Mouse (Mus musculus): ENCODE results near the gene Egfem1.

- no peak for TF ChIP-seq CTCF (IDR thresholded peaks at IDR 0.05; ENCODE audit: extremely low read depth, insufficient read depth, low read length)
- no peak for TF ChIP-seq POLR2A (IDR thresholded peaks at IDR 0.05; ENCODE audit: extremely low read depth, insufficient read depth, low read length)
These were observed 161.8 kb downstream of the Egfem1 start for GRCm38 (mm10) chr3:29243600-29243999.

All from cortical plate, adult 2 months (tissue).